Mouse (Mus musculus) bone marrow macrophage, adult 2 months (primary cell): ENCODE results near the gene Pdk2. TPM values are rescaled to one million over a fixed set of nuclear protein-coding genes. Genes with fewer than 3 reads are reported as not detected.
A peak's percentile ranks its signal among the peaks of the same experiment; 100 is the strongest.

Experiments
- H3K27ac ChIP-seq: 2 replicates; pipeline ENCODE4 v1.5.1; 2012; ENCODE audit warnings: low read depth, low read length; ENCODE audit not compliant: insufficient read depth
- H3K4me1 ChIP-seq: 2 replicates; pipeline ENCODE4 v1.6.1; 2012; ENCODE audit warnings: low read length; ENCODE audit not compliant: control insufficient read depth, insufficient read depth
- H3K4me3 ChIP-seq: 2 replicates; pipeline ENCODE4 v1.5.1; 2012; ENCODE audit warnings: mild to moderate bottlenecking, low read length, moderate library complexity; ENCODE audit not compliant: insufficient read depth
- CTCF ChIP-seq: IDR thresholded peaks from 2 replicates; pipeline ENCODE4 v1.5.1; 2012; ENCODE audit warnings: low read depth, mild to moderate bottlenecking, low read length, moderate library complexity
- POLR2A ChIP-seq: IDR thresholded peaks from 2 replicates; pipeline ENCODE4 v1.6.1; 2012; ENCODE audit warnings: mild to moderate bottlenecking, low read depth, low read length, borderline replicate concordance
- polyA plus RNA-seq: library from polyadenylated mRNA; stranded (reverse); fragments of >200 nt; gene quantifications from 2 replicates; pipeline ENCODE4 v1.2.4, GENCODE M21; 2012; ENCODE audit not compliant: missing spikeins, insufficient read depth, insufficient read length

Pdk2 gene
- polyA plus RNA-seq, 1 experiment = 24.5 TPM

DNA sequence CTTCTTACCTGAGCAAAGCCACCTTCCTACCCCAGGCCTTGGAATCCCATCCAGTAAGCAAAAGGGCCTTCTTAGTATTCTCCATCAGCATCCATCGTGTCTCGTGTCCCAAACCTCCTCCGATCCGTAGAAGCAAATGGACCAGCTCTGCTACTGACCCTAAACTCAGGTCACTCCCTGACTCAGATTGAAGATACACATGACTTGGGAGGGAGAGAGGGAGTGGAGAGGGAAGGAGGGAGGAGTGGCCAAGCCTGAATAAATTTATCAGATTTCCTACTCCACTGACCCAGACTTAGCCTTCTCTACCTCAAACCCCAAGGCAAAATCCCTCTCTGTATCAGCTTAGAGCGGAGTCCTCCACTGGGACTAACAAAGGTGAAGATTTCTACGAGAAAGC lies 39.6 kb upstream of the Pdk2 start:
- no peak overlapping the region for H3K27ac ChIP-seq
- no peak for TF ChIP-seq CTCF
- no peak for TF ChIP-seq POLR2A
- no peaks in the 10 kb centered on the region for H3K4me1 ChIP-seq
- H3K4me3 ChIP-seq = no peak overlapping the region

DNA sequence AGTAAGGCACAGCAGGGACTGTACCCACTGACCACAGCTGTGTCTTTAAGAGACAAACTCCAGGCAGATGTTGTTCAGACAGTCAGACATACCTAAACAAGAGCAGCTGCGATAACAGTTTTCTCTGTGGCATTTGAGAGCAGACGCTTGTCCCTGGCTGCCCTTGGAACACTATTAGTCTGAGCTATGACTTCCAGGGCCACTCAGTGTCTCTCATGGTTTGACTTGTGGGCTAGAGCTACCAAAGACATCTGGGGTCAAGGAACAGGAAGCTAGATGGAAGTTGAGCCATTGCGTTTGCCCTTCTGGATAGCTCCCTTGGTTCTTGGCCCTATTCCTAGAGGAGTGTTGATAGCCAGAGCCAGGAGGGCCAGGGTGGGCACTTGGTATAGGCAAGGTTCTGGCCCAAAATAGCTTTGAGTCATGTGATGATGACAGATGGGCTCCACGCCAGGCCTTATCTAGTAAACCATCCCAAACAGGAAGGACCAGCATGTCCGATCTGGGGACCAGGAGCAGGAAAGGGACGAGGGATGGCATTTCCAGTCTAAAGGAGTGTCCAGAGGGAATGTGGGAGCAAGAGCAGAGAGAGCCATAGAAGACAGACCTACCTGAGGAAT lies 38.2 kb upstream of the Pdk2 start:
- Histone ChIP-seq H3K4me3 (no peak overlapping the region), H3K27ac (no peak overlapping the region), H3K4me1 (no peaks in the 10 kb centered on the region)
- no peak for TF ChIP-seq POLR2A
- no peak for TF ChIP-seq CTCF

DNA sequence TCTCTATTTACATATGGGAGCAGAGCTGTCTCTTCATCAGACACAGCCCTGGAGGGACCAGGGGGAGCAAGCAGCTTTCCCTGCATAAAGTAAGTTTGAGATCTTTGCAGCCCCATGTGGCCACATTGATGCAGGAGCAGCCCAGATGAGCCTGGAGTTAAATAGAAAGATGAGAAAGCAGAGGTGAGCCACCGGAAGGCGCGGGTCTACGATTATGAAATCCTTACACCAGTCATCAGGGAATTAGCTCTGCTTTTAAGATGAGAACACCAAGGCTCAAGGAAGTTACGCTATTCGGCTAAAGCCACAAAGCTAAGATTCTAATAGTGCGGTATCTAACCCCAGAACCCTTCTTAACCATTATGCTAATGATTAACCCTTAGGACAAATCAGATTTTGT lies 36.8 kb upstream of the Pdk2 start:
- Histone ChIP-seq H3K27ac (no peak overlapping the region), H3K4me3 (no peak overlapping the region), H3K4me1 (no peaks in the 10 kb centered on the region)
- TF ChIP-seq POLR2A (no peak), CTCF (no peak)

DNA sequence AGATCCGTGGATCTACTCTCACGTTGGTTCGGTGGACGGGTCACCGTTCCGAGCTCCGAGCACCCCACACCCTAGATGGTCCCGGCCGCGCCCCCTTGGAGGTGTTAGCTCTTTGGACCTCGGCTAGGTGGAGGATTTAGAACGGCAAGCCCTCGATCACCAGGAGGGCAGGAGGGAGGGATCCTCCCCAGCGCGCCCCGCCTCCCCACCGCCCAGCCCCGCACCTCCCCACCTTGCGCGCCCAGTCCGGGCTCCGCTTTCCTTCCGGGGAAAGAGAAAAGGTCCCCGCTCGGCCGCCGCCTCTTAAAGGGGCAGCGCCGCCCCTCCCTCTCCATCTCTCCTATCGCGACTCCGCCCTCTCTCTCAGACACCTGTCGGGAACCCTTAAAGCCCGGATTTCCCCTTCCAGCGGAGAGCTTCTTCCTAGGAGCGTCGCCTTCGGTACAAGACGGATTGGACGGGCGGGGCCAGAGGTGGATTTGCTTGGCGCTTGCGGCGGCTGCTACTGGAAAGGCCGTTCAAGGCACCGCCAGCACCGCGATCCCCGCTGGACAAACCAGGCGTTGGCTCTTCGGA lies 35.5 kb upstream of the Pdk2 start, which contains the start of gene Itga3:
TSS of gene Itga3 (minus strand) at position 266 of the 576 bp plus-strand sequence.
- no peak for TF ChIP-seq CTCF
- no peak for TF ChIP-seq POLR2A
- Histone ChIP-seq H3K27ac (no peak within 1 kb of the TSS), H3K4me1 (no peaks in the 10 kb centered on the region), H3K4me3 (peak within 1 kb of the TSS; percentile 32)

DNA sequence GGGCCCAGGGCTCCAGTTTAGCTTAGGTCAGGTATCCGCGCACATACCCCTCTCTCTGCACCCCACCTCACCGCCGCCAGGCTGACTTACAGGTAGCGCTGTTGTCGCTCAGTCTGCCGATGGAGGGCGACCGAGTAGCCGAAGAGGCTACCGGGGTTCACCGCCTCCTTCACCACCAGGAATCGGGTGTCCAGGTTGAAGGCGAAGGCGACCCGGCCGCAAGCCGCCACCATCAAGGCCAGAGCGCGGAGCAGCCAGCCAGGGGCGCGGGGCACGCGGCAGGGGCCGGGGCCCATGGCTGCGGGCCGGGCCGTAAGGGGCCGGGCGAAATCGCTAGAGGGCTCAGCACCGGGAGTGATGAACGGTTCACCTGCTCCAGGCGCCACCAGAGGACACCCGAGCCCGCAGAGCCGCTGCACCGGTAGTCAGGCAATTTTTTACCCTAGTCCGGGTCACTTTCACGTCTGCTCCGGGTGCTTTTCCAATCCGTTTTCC lies 34.9 kb upstream of the Pdk2 start:
- Histone ChIP-seq H3K4me1 (no peaks in the 10 kb centered on the region), H3K27ac (no peak overlapping the region), H3K4me3 (peak overlapping the region; percentile 32)
- TF ChIP-seq POLR2A (no peak), CTCF (no peak)

DNA sequence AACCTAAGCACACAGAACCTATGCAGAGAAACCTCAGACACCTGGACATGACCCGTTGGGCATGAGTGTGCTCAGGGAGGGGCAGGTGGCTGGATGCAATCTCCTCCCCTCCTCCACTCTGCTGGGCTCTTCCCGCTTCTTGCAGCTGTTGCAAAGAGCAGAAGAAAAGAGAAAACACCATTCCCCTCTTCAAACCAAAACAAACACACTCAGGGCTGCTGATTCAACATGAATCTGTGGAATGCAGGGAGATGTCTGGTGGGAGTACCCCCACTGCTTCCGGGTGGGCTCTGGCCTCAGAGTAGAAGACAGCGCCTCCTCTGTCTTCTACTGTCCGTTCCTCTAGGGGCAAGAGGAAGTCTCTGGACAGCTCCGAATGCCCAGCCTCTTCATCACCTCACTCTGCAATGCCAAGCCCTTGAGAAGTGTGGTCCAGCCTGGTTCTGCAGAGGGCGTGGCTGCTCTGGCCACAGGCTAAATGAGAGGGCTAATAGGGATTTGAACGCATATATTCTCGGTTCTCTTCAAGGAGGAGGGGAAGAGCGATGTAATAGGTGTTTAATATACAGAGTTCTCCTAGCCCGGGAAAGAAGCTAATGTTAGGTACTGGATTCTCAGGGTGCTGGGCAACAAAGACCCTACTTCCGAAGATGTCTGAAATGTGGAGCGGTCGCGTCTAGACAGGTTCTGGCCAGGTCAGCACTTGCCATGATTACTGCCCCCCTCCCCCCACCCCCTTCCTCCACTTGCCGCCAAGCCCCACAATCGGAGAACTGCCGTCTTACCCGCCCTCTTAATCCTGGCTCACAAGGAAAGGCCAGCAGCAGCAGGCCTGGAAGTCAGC lies 34.3 kb upstream of the Pdk2 start:
- H3K4me3 ChIP-seq = no peak overlapping the region
- no peaks in the 10 kb centered on the region for H3K4me1 ChIP-seq
- TF ChIP-seq POLR2A (no peak), CTCF (0 out of 2 replicates have a peak, but pooled peaks have one; percentile 19)
- H3K27ac ChIP-seq = no peak overlapping the region

DNA sequence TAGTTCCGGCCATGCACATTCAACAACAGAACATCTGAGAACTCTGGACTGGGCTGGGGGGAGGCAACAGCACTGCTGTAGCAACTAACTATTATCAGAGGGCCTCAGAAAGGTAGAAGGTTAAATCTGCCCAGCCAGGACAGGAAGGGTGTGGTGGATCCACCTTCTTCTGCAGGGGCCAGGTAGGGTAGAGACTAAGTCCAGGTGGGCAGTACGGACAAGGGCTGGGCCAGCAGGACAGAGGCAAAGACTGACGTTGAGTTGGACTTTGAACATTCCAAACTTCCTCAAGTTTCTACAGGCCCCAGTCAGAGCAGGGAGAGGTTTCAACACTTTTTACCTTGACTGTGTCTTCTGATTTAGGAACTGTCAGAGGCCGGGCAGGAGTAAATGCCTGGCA lies 33.5 kb upstream of the Pdk2 start:
- TF ChIP-seq POLR2A = no peak
- no peak for TF ChIP-seq CTCF
- no peaks in the 10 kb centered on the region for H3K4me1 ChIP-seq
- no peak overlapping the region for H3K4me3 ChIP-seq
- H3K27ac ChIP-seq = no peak overlapping the region

DNA sequence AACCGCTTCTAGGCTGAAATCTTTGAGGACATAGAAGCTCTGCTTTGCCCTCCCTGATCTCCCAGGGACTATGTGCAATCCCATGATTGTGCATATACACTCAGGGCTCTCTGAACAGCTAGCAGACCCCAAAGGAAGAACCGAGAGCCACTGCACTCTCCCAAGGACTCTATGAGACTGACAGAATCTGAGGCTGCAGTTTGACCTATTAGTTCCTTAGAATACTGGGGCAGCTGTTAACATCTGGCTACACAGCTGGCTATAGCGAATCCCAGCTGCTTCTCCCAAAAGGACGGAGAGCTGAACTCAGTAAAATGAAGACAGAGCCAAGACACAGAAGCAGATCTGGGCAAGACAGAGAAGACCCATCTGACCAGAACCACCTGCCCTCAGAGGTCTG lies 32.7 kb upstream of the Pdk2 start:
- Histone ChIP-seq H3K4me3 (no peak overlapping the region), H3K4me1 (no peaks in the 10 kb centered on the region), H3K27ac (no peak overlapping the region)
- TF ChIP-seq CTCF (no peak), POLR2A (no peak)

DNA sequence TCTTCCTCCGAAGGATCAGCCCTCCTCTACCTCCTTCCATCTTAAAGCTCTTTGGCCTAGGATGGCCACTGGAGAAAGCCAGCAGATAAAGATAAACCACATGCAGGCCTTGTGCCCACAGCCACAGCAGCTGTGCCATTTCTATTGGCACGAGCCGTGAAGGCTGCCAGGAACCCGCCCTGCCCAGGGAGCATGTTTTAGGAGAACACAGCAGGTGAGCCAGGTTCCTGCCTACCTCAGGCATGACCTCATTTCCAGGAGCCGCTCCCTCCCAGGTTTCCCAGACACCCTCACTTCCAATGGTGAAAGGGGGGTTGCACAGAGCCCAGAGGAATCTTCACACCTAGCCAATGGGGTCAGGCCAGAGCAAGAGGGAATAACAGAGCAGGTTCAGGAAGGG lies 31.6 kb upstream of the Pdk2 start:
- H3K27ac ChIP-seq = no peak overlapping the region
- TF ChIP-seq POLR2A (no peak), CTCF (no peak)
- no peaks in the 10 kb centered on the region for H3K4me1 ChIP-seq

DNA sequence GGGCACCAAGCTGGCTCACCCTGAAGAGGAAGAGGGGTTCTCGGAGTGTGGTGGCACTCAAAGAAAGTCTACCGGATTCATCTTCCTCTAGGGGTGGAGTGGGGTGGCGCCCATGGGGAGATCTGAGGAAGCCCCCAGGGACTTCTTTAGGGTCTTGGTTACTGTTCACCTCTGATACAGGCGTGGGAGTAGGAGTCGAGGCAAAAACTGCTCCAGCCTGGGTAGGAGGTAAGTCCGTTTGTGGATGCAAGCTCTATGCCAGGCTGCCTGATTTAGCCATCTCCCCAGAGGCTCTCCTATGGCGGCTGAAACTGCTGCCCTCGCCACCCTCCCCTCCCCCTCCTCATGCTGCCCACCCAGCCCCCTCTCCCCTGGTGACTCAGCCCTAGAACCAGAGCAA lies 31.0 kb upstream of the Pdk2 start:
- TF ChIP-seq POLR2A = no peak
- no peak for TF ChIP-seq CTCF
- H3K4me3 ChIP-seq = no peak overlapping the region
- H3K4me1 ChIP-seq = no peaks in the 10 kb centered on the region
- no peak overlapping the region for H3K27ac ChIP-seq

More for the DNA sequence above, 31.6 kb upstream of the Pdk2 start:
- H3K4me3 ChIP-seq = no peak overlapping the region
